Mouse (Mus musculus): ENCODE measurements around the gene Tnnt3.

- no peak for TF ChIP-seq CTCF (IDR thresholded peaks at IDR 0.05; ENCODE audit: borderline replicate concordance, extremely low read depth, insufficient read depth, insufficient read length)
- TF ChIP-seq POLR2A (IDR thresholded peaks at IDR 0.05; ENCODE audit: borderline replicate concordance, extremely low read depth, insufficient read depth, insufficient read length, poor library complexity, severe bottlenecking): no peak
Observed at GRCm38 (mm10) chr7:142539828-142540227, 41.2 kb downstream of the Tnnt3 start.
